Mouse (Mus musculus): ENCODE measurements around the gene Espl1.

DNA sequence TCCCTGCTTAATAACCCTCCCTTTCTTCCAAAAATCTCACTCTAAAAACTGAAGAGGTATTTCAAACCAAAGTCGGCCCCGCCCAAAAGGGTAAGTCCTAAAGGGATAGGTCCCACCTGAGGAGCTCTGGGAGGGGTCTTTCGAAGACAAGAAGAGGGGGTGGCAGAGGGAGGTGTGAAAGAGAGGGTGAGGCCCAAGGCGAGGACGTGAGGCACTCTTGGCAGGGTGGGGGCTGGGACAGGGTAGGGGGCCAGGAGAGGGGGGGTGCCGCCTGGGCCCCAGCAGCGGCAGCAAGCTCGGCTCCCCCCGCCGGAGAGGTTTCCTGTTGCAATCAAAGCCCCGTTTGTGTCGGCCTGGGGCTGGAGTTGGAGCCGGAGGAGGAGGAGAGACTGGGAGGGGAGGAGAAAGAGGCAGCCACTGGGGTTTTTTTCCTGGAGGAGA, 46.8 kb upstream of the Espl1 start:
- TF ChIP-seq CTCF (IDR thresholded peaks at IDR 0.05; ENCODE audit: insufficient read depth, low read depth, low read length) (no peak), POLR2A (IDR thresholded peaks at IDR 0.05; ENCODE audit: insufficient read depth, low read depth, low read length) (no peak)
